Mouse (Mus musculus) heart, embryonic 12.5 days (tissue): ENCODE results near the gene Nup98. TPM values are rescaled to one million over a fixed set of nuclear protein-coding genes. Genes with fewer than 3 reads are reported as not detected.

Experiments
- ATAC-seq: fragments of 200-750 bp; cut with Nextera tagmentation; 2 replicates; pipeline ENCODE4 v1.8.0; 2017; ENCODE audit warnings: moderate TSS enrichment, moderate library complexity; ENCODE audit not compliant: insufficient number of reproducible peaks, low FRiP score
- H3K27ac ChIP-seq: fragments of 300-500 bp; sonication (generic); 2 replicates; pipeline ENCODE4 v1.5.1; 2016; ENCODE audit warnings: mild to moderate bottlenecking, moderate library complexity; ENCODE audit not compliant: poor library complexity, severe bottlenecking
- H3K27me3 ChIP-seq: fragments of 300-500 bp; sonication (generic); replicated peaks from 2 replicates; pipeline ENCODE4 v1.6.1; 2016; ENCODE audit warnings: mild to moderate bottlenecking, moderate library complexity
- H3K36me3 ChIP-seq: fragments of 300-500 bp; sonication (generic); 2 replicates; pipeline ENCODE4 v1.6.1; 2016; ENCODE audit warnings: mild to moderate bottlenecking, moderate library complexity
- H3K4me1 ChIP-seq: fragments of 300-500 bp; sonication (generic); replicated peaks from 2 replicates; pipeline ENCODE4 v1.6.1; 2016; ENCODE audit warnings: mild to moderate bottlenecking
- H3K4me2 ChIP-seq: fragments of 300-500 bp; sonication (generic); 2 replicates; pipeline ENCODE4 v1.6.1; 2016; ENCODE audit warnings: mild to moderate bottlenecking, moderate library complexity
- H3K4me3 ChIP-seq: fragments of 300-500 bp; sonication (generic); 2 replicates; pipeline ENCODE4 v1.5.1; 2016; ENCODE audit warnings: mild to moderate bottlenecking
- H3K9ac ChIP-seq: fragments of 300-500 bp; sonication (generic); 2 replicates; pipeline ENCODE4 v1.6.1; 2016; ENCODE audit warnings: mild to moderate bottlenecking, moderate library complexity
- H3K9me3 ChIP-seq: fragments of 300-500 bp; sonication (generic); replicated peaks from 2 replicates; pipeline ENCODE4 v1.6.1; 2016; ENCODE audit warnings: mild to moderate bottlenecking, moderate library complexity
- WGBS: fragments of 180-500 bp; shearing (Covaris S2); methylation state at CpG from one replicate; pipeline ENCODE4 v1.1.7; 2016; 5-methylcytosine and 5-hydroxymethylcytosine counted together
- polyA plus RNA-seq: library from polyadenylated mRNA; unstranded; fragments of >200 nt; fragmentation: Nextera tagmentation; extraction: Ambion mirVana; gene quantifications from 2 replicates; pipeline ENCODE4 v1.2.1, GENCODE M21; 2016

Gene Nup98
- polyA plus RNA-seq, 1 experiment from 2014 or later = 35.8 TPM

DNA sequence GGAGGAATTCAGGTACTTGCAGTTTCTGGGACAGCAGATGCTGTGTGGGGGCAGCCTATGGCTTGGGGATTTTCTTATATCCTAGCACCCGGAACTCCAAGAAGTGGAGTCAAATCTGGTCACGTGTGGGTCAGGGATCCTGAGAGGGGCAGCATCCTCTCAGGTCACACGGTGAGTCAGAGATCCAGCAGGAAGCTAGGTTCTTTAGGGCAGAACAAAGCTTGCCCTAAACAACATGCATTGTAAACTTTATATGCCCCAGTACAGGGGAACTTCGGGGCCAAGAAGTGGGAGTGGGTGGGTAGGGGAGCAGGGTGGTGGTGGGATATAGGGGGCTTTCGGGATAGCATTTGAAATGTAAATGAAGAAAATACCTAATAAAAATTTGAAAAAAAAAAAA is 109.1 kb downstream of the Nup98 start:
- H3K9ac ChIP-seq = no peak overlapping the region
- peaks cover 38% of the 10 kb centered on the region for H3K4me1 ChIP-seq
- H3K27ac ChIP-seq = peak overlapping the region; percentile 28; the same call in 1 of the 2 replicates
- 60% methylated on average over 5 of the region's 5 CpGs for WGBS
- H3K9me3 ChIP-seq = no peaks in the 10 kb centered on the region
- 0 out of 2 replicates have a peak, but pooled peaks cover 11% of the 10 kb centered on the region for H3K27me3 ChIP-seq
- no peak for ATAC-seq
- H3K36me3 ChIP-seq = 0 out of 2 replicates have a peak, but pooled peaks cover 2% of the 10 kb centered on the region
- H3K4me2 ChIP-seq = peak overlapping the region; percentile 84; the same call in 1 of the 2 replicates
- no peak overlapping the region for H3K4me3 ChIP-seq

DNA sequence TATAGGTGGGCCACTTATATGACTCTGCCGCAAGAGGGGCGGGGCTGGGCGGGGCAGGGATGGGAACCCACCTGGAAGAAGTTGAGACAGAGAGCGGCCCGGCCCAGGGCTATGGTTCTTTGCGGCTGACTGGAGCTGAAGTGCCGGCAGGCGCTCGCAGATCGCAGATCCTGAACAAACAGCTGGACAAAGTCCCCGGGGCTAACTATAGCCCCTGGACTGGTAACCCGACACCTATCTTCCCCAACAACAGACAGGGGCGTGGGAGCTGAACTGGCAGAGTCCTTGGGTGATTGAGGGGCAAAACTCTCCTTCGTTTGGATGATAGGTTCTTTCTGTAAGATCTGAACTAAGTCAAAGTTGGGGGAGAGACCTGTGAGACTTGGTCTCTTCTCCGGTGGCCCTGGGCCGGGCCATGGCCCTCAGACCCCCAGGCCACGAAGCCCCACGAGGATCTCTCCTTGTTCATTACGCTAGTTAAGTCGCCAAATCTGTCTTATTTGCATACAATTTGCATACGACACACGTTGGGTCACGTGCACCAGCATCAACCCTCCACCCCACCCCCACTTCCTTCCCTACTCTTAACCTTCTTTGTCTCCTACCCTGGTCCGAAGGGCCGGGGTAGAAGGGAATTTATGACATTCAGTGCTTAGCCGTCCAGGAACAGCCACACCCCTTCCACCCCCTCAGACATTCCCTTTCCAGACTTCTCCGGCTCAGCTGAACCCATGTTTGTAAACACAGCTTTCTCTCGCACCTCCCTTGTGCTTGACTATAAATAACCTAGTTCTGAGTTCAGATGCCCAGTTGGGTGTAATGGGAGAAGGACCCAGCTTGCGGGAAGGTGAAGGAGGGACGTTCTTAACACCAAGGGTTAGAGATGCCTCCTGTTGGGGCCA is 110.0 kb downstream of the Nup98 start:
- Histone ChIP-seq H3K36me3 (peaks cover 6% of the 10 kb centered on the region; the same call in 1 of the 2 replicates), H3K9me3 (no peaks in the 10 kb centered on the region), H3K27me3 (0 out of 2 replicates have a peak, but pooled peaks cover 11% of the 10 kb centered on the region), H3K9ac (peak overlapping the region; percentile 57; the same call in 1 of the 2 replicates), H3K4me2 (peak overlapping the region; percentile 84), H3K4me1 (peaks cover 38% of the 10 kb centered on the region), H3K4me3 (peak overlapping the region; percentile 42), H3K27ac (peak overlapping the region; percentile 28; the same call in 1 of the 2 replicates)
- peak; percentile 67 for ATAC-seq
- 5% methylated on average over 30 of the region's 30 CpGs for WGBS

DNA sequence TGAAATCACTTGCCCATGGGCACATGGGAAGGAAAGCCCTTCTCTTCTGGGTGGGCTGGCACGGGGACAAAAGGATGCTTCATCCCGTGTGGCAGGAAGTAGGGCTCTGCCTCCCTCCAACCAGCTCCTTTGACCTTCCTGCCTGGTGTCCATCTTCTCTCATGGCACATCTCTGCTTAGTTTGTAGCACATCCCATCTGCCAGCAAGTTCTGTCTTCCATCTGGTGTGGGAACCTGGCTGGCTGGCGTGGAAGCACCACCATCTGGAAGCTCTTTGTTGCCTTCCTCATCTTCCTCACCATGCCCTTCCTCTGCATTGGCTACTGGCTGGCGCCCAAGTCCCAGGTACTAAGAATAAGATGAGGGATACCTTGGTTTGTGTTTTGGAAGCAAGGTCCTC is 122.6 kb downstream of the Nup98 start:
- Histone ChIP-seq H3K4me3 (no peak overlapping the region), H3K36me3 (peaks cover 67% of the 10 kb centered on the region), H3K9me3 (no peaks in the 10 kb centered on the region), H3K27me3 (no peaks in the 10 kb centered on the region), H3K4me1 (no peaks in the 10 kb centered on the region), H3K9ac (no peak overlapping the region), H3K27ac (no peak overlapping the region), H3K4me2 (no peak overlapping the region)
- no peak for ATAC-seq
- 87% methylated on average over 4 of the region's 4 CpGs for WGBS

DNA sequence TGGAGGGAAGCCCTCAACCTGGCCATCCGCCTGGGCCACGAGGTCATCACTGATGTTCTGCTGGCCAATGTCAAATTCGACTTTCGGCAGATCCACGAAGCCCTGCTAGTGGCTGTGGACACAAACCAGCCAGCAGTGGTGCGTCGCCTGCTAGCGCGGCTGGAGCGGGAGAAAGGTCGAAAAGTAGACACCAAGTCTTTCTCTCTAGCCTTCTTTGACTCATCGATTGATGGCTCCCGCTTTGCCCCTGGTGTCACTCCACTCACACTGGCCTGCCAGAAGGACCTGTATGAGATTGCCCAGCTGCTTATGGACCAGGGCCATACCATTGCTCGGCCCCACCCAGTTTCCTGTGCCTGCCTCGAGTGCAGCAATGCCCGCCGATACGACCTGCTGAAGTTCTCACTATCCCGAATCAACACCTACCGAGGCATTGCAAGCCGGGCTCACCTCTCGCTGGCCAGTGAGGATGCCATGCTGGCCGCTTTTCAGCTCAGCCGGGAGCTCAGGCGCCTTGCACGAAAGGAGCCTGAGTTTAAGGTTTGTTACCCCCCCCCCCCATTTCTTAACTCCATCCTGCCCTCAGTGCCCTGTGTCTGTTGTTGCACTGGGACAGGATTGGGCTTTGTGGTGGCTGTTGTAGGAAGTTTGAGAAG is 125.8 kb downstream of the Nup98 start:
- no peak overlapping the region for H3K4me3 ChIP-seq
- no peaks in the 10 kb centered on the region for H3K9me3 ChIP-seq
- no peak overlapping the region for H3K4me2 ChIP-seq
- 80% methylated on average over 26 of the region's 26 CpGs for WGBS
- ATAC-seq = no peak
- no peak overlapping the region for H3K27ac ChIP-seq
- H3K36me3 ChIP-seq = peaks cover 82% of the 10 kb centered on the region
- H3K27me3 ChIP-seq = no peaks in the 10 kb centered on the region
- H3K4me1 ChIP-seq = no peaks in the 10 kb centered on the region
- H3K9ac ChIP-seq = no peak overlapping the region

DNA sequence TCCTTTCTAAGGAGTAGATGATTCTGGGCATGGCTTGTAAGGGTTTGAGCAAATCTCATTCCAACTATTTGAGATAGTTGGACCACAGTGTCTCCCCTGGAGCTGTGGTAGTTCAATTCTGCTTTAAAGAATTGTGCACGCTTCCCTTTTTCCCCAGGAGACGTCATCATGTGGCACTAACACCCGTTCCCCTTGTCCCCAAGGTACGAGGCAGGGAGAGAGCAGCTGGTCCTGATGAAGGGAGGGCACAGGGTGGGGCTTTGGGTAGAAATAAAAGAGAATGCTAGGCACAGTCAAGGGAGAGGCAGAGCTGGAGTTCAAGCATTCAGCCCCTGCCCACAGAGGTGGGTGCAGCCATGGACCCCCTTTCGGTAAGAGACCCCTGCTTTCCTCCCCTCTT is 127.2 kb downstream of the Nup98 start, which contains the start of gene Trpc2:
Gene Trpc2 (plus strand): TSS at position 301 of the 400 bp plus-strand sequence.
- ATAC-seq = no peak
- H3K36me3 ChIP-seq = peaks cover 82% of the 10 kb centered on the region
- H3K4me3 ChIP-seq = no peak within 1 kb of the TSS
- 82% methylated on average over 5 of the region's 5 CpGs for WGBS
- no peaks in the 10 kb centered on the region for H3K27me3 ChIP-seq
- H3K4me1 ChIP-seq = no peaks in the 10 kb centered on the region
- no peak within 1 kb of the TSS for H3K9ac ChIP-seq
- H3K27ac ChIP-seq = no peak within 1 kb of the TSS
- no peak within 1 kb of the TSS for H3K4me2 ChIP-seq
- no peaks in the 10 kb centered on the region for H3K9me3 ChIP-seq

DNA sequence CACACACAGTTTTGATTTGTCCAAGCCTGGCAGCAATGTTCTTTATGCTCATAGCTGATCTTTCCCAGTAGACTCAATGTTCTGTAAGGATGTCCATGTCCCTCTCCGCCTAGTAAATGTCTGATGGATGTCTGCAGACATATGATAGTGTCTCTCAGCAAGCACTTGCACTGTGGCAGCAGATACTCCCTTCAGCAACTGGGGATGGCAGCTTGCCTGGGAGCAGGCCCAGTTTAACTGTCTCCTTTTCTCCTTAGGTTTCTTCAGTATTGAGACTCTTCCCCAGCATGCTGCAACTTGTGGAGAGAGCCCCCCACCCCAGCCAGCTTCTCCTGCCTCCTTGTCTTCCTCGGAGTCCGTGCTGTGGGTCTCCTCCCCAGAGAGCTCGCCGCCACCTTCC is 128.2 kb downstream of the Nup98 start:
- H3K27me3 ChIP-seq = no peaks in the 10 kb centered on the region
- 93% methylated on average over 5 of the region's 5 CpGs for WGBS
- H3K27ac ChIP-seq = no peak overlapping the region
- no peak for ATAC-seq
- no peak overlapping the region for H3K9ac ChIP-seq
- H3K9me3 ChIP-seq = no peaks in the 10 kb centered on the region
- H3K4me3 ChIP-seq = no peak overlapping the region
- H3K4me1 ChIP-seq = no peaks in the 10 kb centered on the region
- peaks cover 90% of the 10 kb centered on the region for H3K36me3 ChIP-seq
- H3K4me2 ChIP-seq = no peak overlapping the region

DNA sequence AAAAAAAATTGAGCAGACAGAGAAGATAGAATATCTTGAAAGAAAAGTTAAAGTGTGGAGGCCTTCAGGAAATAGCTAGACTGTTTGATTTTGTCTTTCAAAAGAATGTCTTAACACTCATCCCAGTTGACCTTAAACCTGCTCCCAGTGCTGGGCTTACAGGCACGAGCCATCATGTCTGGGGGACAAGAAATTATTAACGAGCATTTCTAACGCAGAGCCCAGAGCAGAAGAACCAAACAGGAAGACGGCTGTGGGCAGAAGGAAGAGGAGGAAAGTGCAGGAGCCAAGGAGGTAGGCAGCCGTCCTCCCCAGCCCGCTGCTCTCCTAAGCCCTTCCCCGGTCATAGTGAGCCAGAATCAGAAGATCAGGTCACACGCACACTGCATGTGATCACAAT is 129.7 kb downstream of the Nup98 start:
- H3K27ac ChIP-seq = no peak overlapping the region
- no peak for ATAC-seq
- 90% methylated on average over 8 of the region's 8 CpGs for whole genome bisulfite sequencing
- no peaks in the 10 kb centered on the region for H3K27me3 ChIP-seq
- H3K4me3 ChIP-seq = no peak overlapping the region
- no peaks in the 10 kb centered on the region for H3K4me1 ChIP-seq
- H3K36me3 ChIP-seq = peaks cover 91% of the 10 kb centered on the region
- H3K4me2 ChIP-seq = no peak overlapping the region
- H3K9ac ChIP-seq = no peak overlapping the region
- H3K9me3 ChIP-seq = no peaks in the 10 kb centered on the region

DNA sequence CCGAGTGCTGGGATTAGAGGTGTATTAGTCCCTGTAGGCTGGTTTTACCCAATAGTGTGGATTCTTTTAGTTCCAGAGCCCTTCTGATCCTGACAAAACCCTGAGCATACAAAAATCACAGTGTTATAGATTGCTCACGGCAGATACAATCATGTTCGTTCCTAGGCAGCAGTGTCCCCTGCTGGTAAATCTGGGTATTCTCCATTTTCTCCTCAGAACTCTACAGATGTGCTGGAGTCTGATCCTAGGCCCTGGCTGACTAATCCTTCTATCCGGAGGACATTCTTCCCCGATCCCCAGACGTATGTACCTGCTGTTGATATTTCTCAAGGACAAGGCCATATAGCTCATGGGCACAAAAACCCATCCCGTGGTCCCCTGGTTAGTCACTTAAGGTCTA is 131.5 kb downstream of the Nup98 start:
- WGBS = 74% methylated on average over 7 of the region's 7 CpGs
- peaks cover 91% of the 10 kb centered on the region for H3K36me3 ChIP-seq
- no peak overlapping the region for H3K4me2 ChIP-seq
- no peaks in the 10 kb centered on the region for H3K27me3 ChIP-seq
- no peak for ATAC-seq
- no peaks in the 10 kb centered on the region for H3K9me3 ChIP-seq
- no peak overlapping the region for H3K27ac ChIP-seq
- H3K9ac ChIP-seq = no peak overlapping the region
- no peaks in the 10 kb centered on the region for H3K4me1 ChIP-seq
- H3K4me3 ChIP-seq = no peak overlapping the region

DNA sequence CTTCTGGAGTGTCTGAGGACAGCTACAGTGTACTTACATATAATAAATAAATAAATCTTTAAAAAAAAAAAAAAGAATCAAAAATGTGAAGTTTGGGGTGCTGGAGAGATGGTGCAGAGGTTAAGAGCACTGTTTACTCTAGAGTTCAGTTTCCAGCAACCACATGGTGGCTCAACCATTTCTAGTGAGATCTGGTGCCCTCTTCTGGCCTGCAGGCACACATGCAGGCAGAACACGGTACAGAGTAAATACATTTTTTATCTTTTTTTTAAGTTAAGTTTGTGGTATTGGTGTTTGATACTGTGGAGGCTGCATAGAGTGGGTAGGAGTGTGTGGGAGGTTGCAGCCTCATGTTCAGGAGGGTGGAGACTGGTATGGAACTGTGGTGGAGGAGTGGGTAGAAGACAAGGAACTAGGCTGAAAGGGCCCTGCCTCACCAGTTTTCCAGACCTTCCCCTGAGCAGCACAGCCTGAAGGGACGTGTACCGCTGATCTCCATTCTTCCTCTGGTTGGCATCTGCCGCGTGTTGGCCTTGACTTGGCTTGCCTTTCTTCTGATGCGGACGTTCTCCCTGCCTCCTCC is 133.2 kb downstream of the Nup98 start:
- Histone ChIP-seq H3K4me2 (no peak overlapping the region), H3K36me3 (peaks cover 89% of the 10 kb centered on the region), H3K9me3 (no peaks in the 10 kb centered on the region), H3K27ac (no peak overlapping the region), H3K27me3 (no peaks in the 10 kb centered on the region), H3K4me3 (no peak overlapping the region), H3K4me1 (no peaks in the 10 kb centered on the region), H3K9ac (no peak overlapping the region)
- no peak for ATAC-seq
- 78% methylated on average over 7 of the region's 7 CpGs for WGBS
